Mouse (Mus musculus) limb, embryonic 11.5 days (tissue): ENCODE measurements around the gene Slc44a1. TPM values are rescaled to one million over a fixed set of nuclear protein-coding genes. Genes with fewer than 3 reads are reported as not detected.

Source experiments
- ATAC-seq: fragments of 200-750 bp; cut with Nextera tagmentation; 2 replicates; pipeline ENCODE4 v1.8.0; 2017; ENCODE audit warnings: low read depth; ENCODE audit not compliant: insufficient number of reproducible peaks, low FRiP score, low TSS enrichment
- DNase-seq: peaks from one replicate; pipeline ENCODE4 v3.0.0-alpha.2; 2015; ENCODE audit warnings: low spot score
- H3K27ac ChIP-seq: fragments of 300-500 bp; sonication (generic); replicated peaks from 2 replicates; pipeline ENCODE4 v1.5.1; 2014; ENCODE audit warnings: low read depth, mild to moderate bottlenecking, low read length
- H3K27me3 ChIP-seq: fragments of 300-500 bp; sonication (generic); 2 replicates; pipeline ENCODE4 v1.6.1; 2014; ENCODE audit warnings: mild to moderate bottlenecking, low read length, mixed read lengths; ENCODE audit not compliant: control insufficient read depth, insufficient read depth
- H3K36me3 ChIP-seq: fragments of 300-500 bp; sonication (generic); 2 replicates; pipeline ENCODE4 v1.6.1; 2014; ENCODE audit warnings: mild to moderate bottlenecking, low read length, moderate library complexity, mixed read lengths; ENCODE audit not compliant: control insufficient read depth, insufficient read depth
- H3K4me1 ChIP-seq: fragments of 300-500 bp; sonication (generic); 2 replicates; pipeline ENCODE4 v1.6.1; 2014; ENCODE audit warnings: low read length, mixed read lengths; ENCODE audit not compliant: control insufficient read depth, insufficient read depth
- H3K4me2 ChIP-seq: fragments of 300-500 bp; sonication (generic); 2 replicates; pipeline ENCODE4 v1.6.1; 2014; ENCODE audit warnings: low read depth, mild to moderate bottlenecking, moderate library complexity; ENCODE audit not compliant: severe bottlenecking
- H3K4me3 ChIP-seq: fragments of 300-500 bp; sonication (generic); 2 replicates; pipeline ENCODE4 v1.5.1; 2014; ENCODE audit warnings: low read depth, low read length
- H3K9ac ChIP-seq: fragments of 300-500 bp; sonication (generic); 2 replicates; pipeline ENCODE4 v1.6.1; 2014; ENCODE audit warnings: mild to moderate bottlenecking, low read length
- H3K9me3 ChIP-seq: fragments of 300-500 bp; sonication (generic); 2 replicates; pipeline ENCODE4 v1.6.1; 2016; ENCODE audit warnings: low read length; ENCODE audit not compliant: control insufficient read depth
- WGBS: fragments of 180-500 bp; shearing (Covaris S2); extraction: QIAGEN DNeasy Blood & Tissue Kit; methylation state at CpG from one replicate; pipeline ENCODE4 v1.1.7; 2014; 5-methylcytosine and 5-hydroxymethylcytosine counted together
- polyA plus RNA-seq: library from polyadenylated mRNA; unstranded; fragments of >200 nt; fragmentation: Nextera tagmentation; extraction: Ambion mirVana; gene quantifications from 2 replicates; pipeline ENCODE4 v1.2.1, GENCODE M21; 2014

Slc44a1 gene
- polyA plus RNA-seq, 1 experiment from 2014 or later = 24.6 TPM

DNA sequence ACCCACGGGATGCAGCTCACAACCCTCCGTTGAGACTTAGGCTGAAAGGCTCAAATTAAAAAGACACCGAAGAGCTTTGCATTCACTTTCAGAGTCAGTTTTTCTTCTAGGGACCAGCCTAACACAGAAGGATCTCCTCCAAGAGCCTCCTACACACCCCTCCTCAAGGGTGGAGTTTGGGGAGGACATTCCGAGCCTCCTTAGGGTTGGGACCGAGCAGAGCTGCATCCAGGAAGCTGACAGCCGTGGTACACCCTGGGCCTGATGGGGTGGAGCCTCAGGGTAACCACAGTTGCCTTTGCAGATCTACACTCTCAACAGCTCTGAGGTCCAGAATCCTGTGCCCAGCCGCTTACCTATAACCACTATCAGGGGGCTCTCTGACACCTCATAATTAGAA is 23.3 kb upstream of the Slc44a1 start:
- no peak for ATAC-seq

DNA sequence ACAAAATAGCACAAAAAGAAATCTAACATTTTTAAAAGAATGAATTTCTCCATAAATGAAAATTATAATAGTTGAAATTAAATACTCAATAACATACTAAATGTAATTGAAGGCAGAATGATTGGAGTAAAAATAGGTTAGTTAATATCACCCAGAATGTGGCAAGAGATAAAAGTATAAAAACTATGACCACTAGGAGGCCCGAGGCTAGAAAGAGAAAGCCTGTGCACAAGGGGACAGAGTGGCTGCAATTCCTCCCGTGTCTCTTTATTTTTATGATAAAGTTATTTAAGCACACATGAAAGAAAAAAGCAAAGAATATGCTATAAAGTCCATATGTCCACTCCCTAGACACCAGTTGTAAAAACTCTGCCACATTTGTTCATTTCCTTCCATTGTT is 17.4 kb upstream of the Slc44a1 start:
- no peak overlapping the region for H3K9ac ChIP-seq
- no peaks in the 10 kb centered on the region for H3K36me3 ChIP-seq
- no peak for ATAC-seq
- H3K4me3 ChIP-seq = no peak overlapping the region
- H3K4me2 ChIP-seq = no peak overlapping the region
- no peaks in the 10 kb centered on the region for H3K4me1 ChIP-seq
- no peak overlapping the region for H3K27ac ChIP-seq
- H3K27me3 ChIP-seq = no peaks in the 10 kb centered on the region
- H3K9me3 ChIP-seq = no peaks in the 10 kb centered on the region
- WGBS = 88% methylated on average over 2 of the region's 2 CpGs
- no peak for DNase-seq

More for the DNA sequence above, 23.3 kb upstream of the Slc44a1 start:
- H3K27me3 ChIP-seq = no peaks in the 10 kb centered on the region
- H3K36me3 ChIP-seq = no peaks in the 10 kb centered on the region
- no peaks in the 10 kb centered on the region for H3K9me3 ChIP-seq
- H3K4me3 ChIP-seq = no peak overlapping the region
- no peak for DNase-seq
- H3K4me1 ChIP-seq = no peaks in the 10 kb centered on the region
- no peak overlapping the region for H3K9ac ChIP-seq
- WGBS = 60% methylated on average over 7 of the region's 7 CpGs
- no peak overlapping the region for H3K4me2 ChIP-seq
- no peak overlapping the region for H3K27ac ChIP-seq

DNA sequence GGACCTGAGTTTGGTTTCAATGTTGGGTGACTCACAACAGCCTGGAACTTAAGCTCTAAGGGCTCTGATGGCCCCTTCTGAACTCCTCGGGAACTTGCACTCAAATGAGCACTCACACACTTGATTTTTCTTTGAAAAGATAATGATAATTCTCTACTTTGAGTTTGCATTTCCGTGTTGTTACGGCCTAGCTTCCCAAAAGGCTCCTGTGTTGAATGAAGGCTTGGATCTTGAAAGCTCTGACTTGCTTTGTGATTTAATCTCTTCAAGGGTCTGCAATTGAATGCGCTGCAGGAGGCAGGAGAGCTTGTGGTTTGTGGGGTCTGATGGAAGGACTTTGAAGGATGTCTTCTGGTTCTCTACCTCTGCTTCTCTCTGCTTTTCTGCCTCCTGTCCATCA is 13.1 kb upstream of the Slc44a1 start:
- H3K4me2 ChIP-seq = no peak overlapping the region
- no peaks in the 10 kb centered on the region for H3K4me1 ChIP-seq
- H3K27me3 ChIP-seq = no peaks in the 10 kb centered on the region
- no peaks in the 10 kb centered on the region for H3K9me3 ChIP-seq
- H3K4me3 ChIP-seq = no peak overlapping the region
- no peak overlapping the region for H3K9ac ChIP-seq
- H3K36me3 ChIP-seq = no peaks in the 10 kb centered on the region
- no peak for ATAC-seq
- WGBS = 78% methylated on average over 4 of the region's 4 CpGs
- no peak for DNase-seq
- H3K27ac ChIP-seq = no peak overlapping the region

DNA sequence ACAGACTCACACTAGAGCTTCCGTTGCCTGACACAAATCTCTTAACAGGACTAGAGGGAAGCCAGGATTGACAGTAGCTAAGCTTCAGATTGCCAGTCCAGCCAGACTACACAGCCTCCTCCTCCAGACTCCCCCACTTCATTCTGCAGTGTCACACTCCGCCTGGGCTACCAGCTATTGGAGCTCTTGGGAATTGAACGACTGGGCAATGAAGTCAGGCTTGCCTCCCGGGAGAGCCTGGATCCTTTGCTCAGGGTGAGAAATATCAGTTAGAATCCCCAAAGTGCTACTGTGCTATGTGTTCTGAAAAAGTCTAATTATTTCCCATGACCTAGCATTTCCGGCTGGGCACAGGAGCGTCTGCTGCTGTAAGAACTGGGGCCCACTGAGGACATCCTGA is 9.7 kb upstream of the Slc44a1 start:
- H3K36me3 ChIP-seq = no peaks in the 10 kb centered on the region
- no peaks in the 10 kb centered on the region for H3K27me3 ChIP-seq
- no peak overlapping the region for H3K4me3 ChIP-seq
- DNase-seq (no peak), ATAC-seq (no peak)
- H3K27ac ChIP-seq = no peak overlapping the region
- 27% methylated on average over 6 of the region's 6 CpGs for WGBS
- H3K9ac ChIP-seq = no peak overlapping the region
- H3K4me2 ChIP-seq = no peak overlapping the region
- no peaks in the 10 kb centered on the region for H3K9me3 ChIP-seq
- no peaks in the 10 kb centered on the region for H3K4me1 ChIP-seq

DNA sequence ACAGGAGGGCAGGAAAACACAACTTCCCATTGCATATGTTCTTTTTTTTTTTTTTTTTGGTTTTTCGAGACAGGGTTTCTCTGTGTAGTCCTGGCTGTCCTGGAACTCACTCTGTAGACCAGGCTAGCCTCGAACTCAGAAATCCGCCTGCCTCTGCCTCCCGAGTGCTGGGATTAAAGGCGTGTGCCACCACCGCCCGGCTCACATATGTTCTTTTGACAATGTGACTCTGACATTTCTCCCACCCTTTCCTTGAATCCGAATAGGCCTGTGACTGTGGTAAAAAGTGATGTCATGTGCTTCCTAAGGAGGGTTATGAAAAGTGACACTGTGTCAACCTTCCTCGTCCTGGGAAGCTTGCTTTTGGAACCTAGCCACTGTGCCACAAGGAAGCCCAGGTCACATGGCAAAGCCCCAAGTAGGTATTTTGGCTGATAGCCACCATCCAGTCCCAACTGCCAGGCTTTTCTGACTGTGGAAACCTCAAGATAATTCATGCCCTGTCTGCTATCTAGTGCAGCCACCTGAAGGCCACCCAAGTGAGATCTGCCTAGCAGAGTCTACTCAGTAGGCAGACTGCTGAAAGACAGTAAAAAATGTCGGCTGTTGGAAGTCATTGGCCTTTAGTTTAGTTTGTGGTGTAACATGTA is 8.5 kb upstream of the Slc44a1 start:
- 91% methylated on average over 9 of the region's 10 CpGs for WGBS
- ATAC-seq (no peak), DNase-seq (no peak)
- Histone ChIP-seq H3K36me3 (no peaks in the 10 kb centered on the region), H3K9me3 (no peaks in the 10 kb centered on the region), H3K9ac (no peak overlapping the region), H3K4me1 (no peaks in the 10 kb centered on the region), H3K4me3 (no peak overlapping the region), H3K27me3 (no peaks in the 10 kb centered on the region), H3K4me2 (no peak overlapping the region), H3K27ac (no peak overlapping the region)

DNA sequence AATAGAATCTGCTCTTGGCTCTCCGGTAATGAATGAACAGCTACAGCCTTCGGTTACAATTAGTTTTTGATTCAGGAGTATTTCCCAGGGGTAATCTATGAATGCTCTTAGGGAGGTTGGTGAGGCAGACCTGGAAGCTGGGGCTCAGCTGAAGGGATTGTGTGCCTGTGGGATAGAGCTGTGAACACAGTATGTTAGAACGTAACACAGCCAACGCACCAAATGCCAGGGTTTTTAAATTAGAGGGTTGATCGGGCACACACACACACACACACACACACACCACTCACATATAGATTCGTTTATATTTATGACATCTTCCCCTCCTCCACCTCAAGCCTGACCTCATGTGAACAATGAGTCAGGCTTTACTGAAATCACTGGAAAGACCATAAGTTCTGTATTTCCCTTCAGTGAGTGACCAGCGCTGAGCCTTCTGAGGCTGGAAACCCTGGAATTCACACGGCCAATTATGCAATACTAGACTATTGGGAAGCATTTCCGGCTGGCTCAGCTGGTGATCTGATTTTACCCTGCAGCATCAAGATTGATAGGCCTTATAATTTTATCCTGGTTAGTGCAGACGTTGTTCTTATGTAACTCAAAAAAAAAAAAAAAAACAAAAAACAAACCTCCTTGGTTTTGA is 3.0 kb upstream of the Slc44a1 start:
- H3K27ac ChIP-seq = no peak overlapping the region
- no peak for ATAC-seq
- H3K36me3 ChIP-seq = no peaks in the 10 kb centered on the region
- no peaks in the 10 kb centered on the region for H3K27me3 ChIP-seq
- no peaks in the 10 kb centered on the region for H3K9me3 ChIP-seq
- 63% methylated on average over 10 of the region's 10 CpGs for WGBS
- H3K4me3 ChIP-seq = no peak overlapping the region
- DNase-seq = peak; percentile 27
- H3K4me1 ChIP-seq = peaks cover 7% of the 10 kb centered on the region
- no peak overlapping the region for H3K9ac ChIP-seq
- H3K4me2 ChIP-seq = no peak overlapping the region

DNA sequence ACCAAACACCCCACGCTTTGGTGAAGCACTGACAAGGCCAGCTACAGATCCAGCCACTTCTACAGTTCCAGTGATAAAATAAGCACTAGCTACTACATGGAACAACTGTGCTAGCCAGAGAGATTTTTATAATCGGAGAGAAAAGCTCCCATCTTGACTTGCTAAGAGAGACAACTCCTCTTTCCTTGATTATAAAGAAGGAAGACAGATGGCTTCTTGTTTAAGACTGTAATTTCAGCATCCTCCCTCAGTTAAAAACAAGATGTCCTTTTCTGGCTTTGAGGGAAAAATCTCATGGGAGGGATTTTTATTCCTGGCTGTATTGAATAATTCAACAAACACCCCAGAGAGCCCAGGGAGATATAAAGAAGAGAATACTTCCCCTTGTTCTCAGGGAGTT is 1.8 kb upstream of the Slc44a1 start:
- H3K4me1 ChIP-seq = peaks cover 10% of the 10 kb centered on the region
- H3K4me3 ChIP-seq = no peak overlapping the region
- no peak overlapping the region for H3K9ac ChIP-seq
- DNase-seq (no peak), ATAC-seq (no peak)
- WGBS = 75% methylated on average over 2 of the region's 2 CpGs
- no peaks in the 10 kb centered on the region for H3K27me3 ChIP-seq
- no peak overlapping the region for H3K4me2 ChIP-seq
- H3K36me3 ChIP-seq = no peaks in the 10 kb centered on the region
- no peak overlapping the region for H3K27ac ChIP-seq
- no peaks in the 10 kb centered on the region for H3K9me3 ChIP-seq

DNA sequence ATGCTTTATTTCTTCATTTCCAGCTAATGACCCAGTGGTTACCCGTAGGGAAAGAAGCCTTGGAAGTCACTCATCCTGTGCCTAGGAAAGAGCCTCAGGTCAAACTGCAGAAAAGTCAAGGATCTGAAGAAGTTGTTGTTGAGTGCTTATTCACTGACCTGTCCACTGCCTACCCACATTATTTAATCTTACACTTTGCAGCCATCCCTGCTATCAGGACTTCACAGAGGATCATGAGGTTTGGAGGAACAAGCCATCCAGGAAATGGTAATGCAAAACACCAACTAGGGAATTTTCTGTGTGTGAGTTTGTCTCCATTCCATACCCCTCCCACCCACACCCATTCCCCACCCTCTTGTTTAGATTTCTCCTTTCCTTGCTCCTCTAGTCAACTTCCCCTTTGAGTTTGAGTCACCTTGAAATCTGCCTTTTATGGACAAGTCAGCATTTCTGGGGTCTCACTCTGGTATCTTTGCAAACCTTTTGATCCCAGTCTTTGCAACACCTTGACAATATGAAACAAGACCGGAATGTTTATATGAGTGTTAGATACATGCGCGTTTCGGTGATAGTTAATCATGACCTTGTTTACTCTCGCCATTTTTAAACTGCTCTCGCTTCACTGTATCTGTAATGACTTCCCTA is 1.3 kb upstream of the Slc44a1 start:
- ATAC-seq (no peak), DNase-seq (no peak)
- WGBS = 74% methylated on average over 7 of the region's 7 CpGs
- Histone ChIP-seq H3K4me3 (no peak overlapping the region), H3K9me3 (no peaks in the 10 kb centered on the region), H3K27ac (no peak overlapping the region), H3K9ac (no peak overlapping the region), H3K4me1 (peaks cover 10% of the 10 kb centered on the region), H3K4me2 (no peak overlapping the region), H3K36me3 (no peaks in the 10 kb centered on the region), H3K27me3 (no peaks in the 10 kb centered on the region)
